Mouse (Mus musculus): ENCODE results near the gene Cdc40. TPM values are rescaled to one million over a fixed set of nuclear protein-coding genes. Genes with fewer than 3 reads are reported as not detected.

Gene Cdc40
- 36.0 and 37.0 TPM in 2 replicates for polyA plus RNA-seq (2015; fragmentation: Nextera tagmentation; extraction: Ambion mirVana)

DNA sequence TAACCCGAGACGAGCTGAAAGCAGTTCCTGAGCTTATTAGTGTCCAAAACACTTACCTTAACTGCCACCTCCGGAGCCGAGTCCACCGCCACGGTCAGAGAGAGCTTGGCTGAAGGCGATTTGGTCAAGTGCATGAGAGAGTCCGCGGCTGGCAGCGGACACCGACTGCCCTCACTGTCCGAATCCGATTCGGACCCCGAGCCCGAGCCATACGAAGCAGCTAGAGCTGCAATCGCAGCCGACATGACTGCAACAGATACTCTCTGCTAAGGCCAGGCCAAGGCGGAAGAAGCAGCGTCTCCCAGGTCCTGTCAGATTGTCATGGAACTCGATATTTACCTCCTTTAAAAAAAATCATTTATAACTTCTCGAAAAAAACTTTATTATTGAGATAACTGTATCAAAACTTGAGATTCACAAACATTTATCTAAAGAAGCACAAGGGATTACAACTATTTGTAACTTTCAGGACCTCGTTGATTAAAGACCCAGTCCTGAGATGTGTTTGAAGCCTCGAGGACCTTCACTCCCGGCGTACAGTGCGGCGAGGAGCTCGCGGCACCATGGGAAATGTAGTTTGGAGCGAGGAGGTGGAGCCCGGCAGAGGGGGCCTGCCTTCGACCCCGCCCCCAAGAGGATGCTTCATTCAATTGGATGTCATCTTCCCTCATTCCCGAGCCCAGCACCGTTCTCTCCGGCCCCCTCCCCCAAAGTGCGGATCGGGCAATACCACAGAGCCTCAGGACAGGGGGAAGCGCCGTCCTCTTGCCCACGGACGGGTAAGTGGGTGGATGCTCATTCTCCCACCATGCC, at the start of gene Cdc40, which contains the start of gene Wasf1:
Cdc40 (minus strand) TSS at position 481 of the 813 bp plus-strand sequence.
Wasf1 (plus strand) TSS at position 645 of the 813 bp plus-strand sequence.
- peak within 1 kb of the TSS; percentile 87 for H3K9ac ChIP-seq
- peak within 1 kb of the TSS; percentile 94 for H3K27ac ChIP-seq
- under 1% methylated on average over 44 of the region's 44 CpGs for WGBS
- peak within 1 kb of the TSS; percentile 90 for H3K4me3 ChIP-seq
- H3K4me1 ChIP-seq: peaks cover 12% of the 10 kb centered on the region
- peak; percentile 98 for ATAC-seq (ENCODE audit: low FRiP score, low read depth)
- H3K4me2 ChIP-seq (replicated peaks): peak within 1 kb of the TSS; percentile 82
- no peaks in the 10 kb centered on the region for H3K27me3 ChIP-seq
- peaks cover 10% of the 10 kb centered on the region for H3K36me3 ChIP-seq
- H3K9me3 ChIP-seq: no peaks in the 10 kb centered on the region

DNA sequence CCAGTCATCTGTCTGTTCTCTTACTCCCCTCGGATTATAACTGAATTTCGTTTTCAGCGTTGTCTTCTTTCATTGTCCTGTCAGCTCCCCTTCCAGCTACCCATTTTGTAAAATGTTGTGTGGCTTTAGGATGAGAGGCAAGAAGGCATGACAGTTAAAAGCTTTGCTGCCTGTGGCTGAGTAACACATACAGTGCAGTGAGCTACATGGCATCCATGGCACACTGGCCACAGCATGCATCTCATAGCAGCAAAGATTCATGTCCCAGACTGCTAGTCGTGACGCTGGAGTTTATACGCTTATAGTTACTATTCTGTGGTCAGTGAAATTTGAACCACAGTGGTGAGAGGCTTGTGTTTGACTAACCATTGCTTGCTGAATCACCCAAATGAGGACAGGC, 36.4 kb upstream of the Cdc40 start:
- Histone ChIP-seq H3K4me1 (no peaks in the 10 kb centered on the region), H3K4me2 (replicated peaks) (no peak overlapping the region), H3K27ac (no peak overlapping the region), H3K4me3 (no peak overlapping the region), H3K27me3 (no peaks in the 10 kb centered on the region), H3K9me3 (no peaks in the 10 kb centered on the region), H3K9ac (no peak overlapping the region), H3K36me3 (0 out of 2 replicates have a peak, but pooled peaks cover 5% of the 10 kb centered on the region)
- ATAC-seq (ENCODE audit: low FRiP score, low read depth): no peak
- 73% methylated on average over 6 of the region's 6 CpGs for WGBS

DNA sequence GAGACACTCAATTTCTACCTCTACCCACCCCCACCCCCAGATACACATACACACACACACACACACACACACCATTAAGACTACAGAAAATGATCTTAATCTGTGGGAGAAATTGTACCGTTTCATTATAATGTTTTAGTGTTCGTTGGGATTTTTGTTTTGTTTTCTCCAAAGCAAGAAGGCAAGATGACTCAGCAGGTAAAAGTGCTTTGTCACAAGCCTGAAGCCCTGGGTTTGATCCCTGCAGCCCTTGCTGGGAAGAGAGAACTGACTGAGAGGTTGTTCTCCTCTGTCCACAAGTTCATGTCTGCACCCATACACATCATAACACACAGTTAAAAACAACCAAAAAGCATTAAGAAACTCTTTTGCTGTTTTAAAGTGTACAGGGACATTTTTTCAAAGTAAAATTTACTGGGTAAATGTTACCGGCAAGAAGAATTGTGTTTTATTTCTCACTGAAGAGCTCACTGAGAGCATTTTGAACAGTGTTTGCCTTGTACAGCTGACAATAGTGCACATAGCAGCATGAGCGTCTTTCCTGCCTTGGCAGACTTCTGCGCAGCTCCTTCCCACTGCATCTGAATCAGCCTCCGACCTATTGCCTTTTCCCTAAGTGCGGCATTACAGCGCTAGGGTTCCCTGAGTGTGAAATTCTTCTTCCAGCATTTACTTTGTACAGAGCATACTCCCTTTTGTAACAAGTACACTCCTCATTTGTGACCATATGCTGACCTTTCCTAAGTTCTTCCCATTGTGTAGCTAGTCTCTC, 35.7 kb upstream of the Cdc40 start:
- WGBS: 91% methylated on average over 8 of the region's 8 CpGs
- Histone ChIP-seq H3K27ac (no peak overlapping the region), H3K36me3 (0 out of 2 replicates have a peak, but pooled peaks cover 5% of the 10 kb centered on the region), H3K4me1 (no peaks in the 10 kb centered on the region), H3K9me3 (no peaks in the 10 kb centered on the region), H3K9ac (no peak overlapping the region), H3K4me3 (no peak overlapping the region), H3K4me2 (replicated peaks) (no peak overlapping the region), H3K27me3 (no peaks in the 10 kb centered on the region)
- ATAC-seq (ENCODE audit: low FRiP score, low read depth): no peak

DNA sequence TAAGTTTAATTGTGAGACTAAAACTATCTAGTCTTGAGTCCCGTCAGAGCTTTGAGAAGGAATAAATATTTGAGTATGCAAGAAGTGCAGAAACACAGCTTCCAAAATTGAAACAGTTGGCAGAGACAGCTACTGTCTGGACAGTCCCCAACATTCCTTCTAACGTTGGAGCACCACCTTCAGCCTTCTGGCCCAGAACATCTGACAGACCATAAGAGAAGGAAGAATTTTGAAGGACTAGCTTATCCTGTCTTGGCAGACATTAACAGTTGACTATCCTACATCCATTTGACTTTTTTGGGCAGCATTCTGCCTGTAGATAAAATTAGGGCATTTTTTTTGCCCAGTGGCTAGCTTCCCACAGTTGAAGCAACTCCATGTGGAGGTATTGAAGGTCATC, 32.1 kb upstream of the Cdc40 start:
- Histone ChIP-seq H3K27me3 (no peaks in the 10 kb centered on the region), H3K9ac (no peak overlapping the region), H3K4me1 (no peaks in the 10 kb centered on the region), H3K4me2 (replicated peaks) (no peak overlapping the region), H3K36me3 (no peaks in the 10 kb centered on the region), H3K4me3 (no peak overlapping the region), H3K9me3 (no peaks in the 10 kb centered on the region), H3K27ac (no peak overlapping the region)
- ATAC-seq (ENCODE audit: low FRiP score, low read depth): no peak
- 88% methylated on average over 2 of the region's 2 CpGs for WGBS

DNA sequence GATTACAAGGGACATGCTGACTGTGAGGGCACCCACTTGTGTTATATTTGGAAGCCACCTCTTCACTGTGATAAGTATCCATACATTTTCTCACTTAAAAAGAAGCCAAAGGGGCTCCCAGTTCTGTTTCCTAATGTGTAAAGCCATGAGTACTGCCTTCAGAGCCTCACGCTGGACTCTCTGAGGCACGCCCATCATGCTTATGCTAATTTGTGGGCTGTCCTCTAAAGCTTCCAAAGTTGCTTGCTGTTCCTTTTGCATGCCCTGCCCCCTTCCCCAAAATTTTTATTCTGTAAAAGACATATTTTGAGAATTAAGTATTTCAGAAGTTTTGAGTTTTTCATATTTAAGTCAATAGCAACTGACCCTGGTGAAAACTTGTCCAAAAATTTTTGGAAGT, 27.7 kb upstream of the Cdc40 start:
- H3K4me1 ChIP-seq: no peaks in the 10 kb centered on the region
- WGBS: 71% methylated on average over 2 of the region's 2 CpGs
- H3K9me3 ChIP-seq: no peaks in the 10 kb centered on the region
- no peak for ATAC-seq (ENCODE audit: low FRiP score, low read depth)
- no peak overlapping the region for H3K4me3 ChIP-seq
- no peak overlapping the region for H3K27ac ChIP-seq
- H3K27me3 ChIP-seq: no peaks in the 10 kb centered on the region
- no peak overlapping the region for H3K4me2 ChIP-seq (replicated peaks)
- no peaks in the 10 kb centered on the region for H3K36me3 ChIP-seq
- no peak overlapping the region for H3K9ac ChIP-seq

DNA sequence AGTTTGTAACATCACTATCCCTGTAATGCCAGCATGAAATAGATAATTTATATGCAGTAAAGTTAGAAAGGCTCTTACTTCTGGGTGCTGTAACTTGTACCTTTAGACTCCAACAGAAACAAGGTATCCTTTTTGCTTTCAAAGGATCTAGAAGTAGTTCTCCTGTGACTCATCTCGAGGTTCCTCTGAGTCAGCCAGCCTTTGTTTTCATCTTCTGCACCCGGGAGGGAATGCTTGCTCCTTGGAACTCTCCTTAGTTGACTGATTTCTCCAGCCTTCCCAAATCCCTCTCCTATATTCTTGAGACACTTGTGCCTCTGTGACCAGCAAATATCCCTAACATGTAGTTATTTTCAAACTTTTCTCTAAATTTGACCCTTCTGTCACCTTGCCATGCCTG, 25.5 kb upstream of the Cdc40 start:
- H3K36me3 ChIP-seq: no peaks in the 10 kb centered on the region
- no peak overlapping the region for H3K4me2 ChIP-seq (replicated peaks)
- no peak overlapping the region for H3K27ac ChIP-seq
- no peaks in the 10 kb centered on the region for H3K9me3 ChIP-seq
- no peaks in the 10 kb centered on the region for H3K27me3 ChIP-seq
- no peaks in the 10 kb centered on the region for H3K4me1 ChIP-seq
- H3K4me3 ChIP-seq: no peak overlapping the region
- WGBS: 59% methylated on average over 2 of the region's 2 CpGs
- H3K9ac ChIP-seq: no peak overlapping the region
- ATAC-seq (ENCODE audit: low FRiP score, low read depth): no peak

DNA sequence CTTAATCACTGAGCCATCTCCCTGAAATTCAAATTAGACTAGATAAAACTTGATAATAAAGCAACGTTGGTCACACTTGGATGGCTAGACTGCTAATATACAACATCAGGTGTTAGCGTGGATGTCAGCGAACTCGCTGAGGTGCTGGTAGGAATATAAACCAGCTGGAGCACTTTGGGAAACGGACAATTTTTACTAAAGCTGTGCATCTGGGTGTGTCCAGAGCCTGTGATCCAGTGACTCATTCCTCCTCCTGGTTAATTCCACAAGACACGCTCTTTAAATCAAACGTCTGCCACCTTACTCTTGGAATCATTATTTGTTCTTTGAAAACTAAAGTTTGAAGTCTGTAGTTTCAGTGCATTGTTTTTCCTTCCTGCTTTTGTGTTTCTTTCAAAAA, 23.7 kb upstream of the Cdc40 start:
- Histone ChIP-seq H3K27ac (no peak overlapping the region), H3K27me3 (no peaks in the 10 kb centered on the region), H3K36me3 (no peaks in the 10 kb centered on the region), H3K9ac (no peak overlapping the region), H3K4me1 (no peaks in the 10 kb centered on the region), H3K9me3 (no peaks in the 10 kb centered on the region), H3K4me3 (no peak overlapping the region), H3K4me2 (replicated peaks) (no peak overlapping the region)
- WGBS: 75% methylated on average over 7 of the region's 7 CpGs
- ATAC-seq (ENCODE audit: low FRiP score, low read depth): no peak

DNA sequence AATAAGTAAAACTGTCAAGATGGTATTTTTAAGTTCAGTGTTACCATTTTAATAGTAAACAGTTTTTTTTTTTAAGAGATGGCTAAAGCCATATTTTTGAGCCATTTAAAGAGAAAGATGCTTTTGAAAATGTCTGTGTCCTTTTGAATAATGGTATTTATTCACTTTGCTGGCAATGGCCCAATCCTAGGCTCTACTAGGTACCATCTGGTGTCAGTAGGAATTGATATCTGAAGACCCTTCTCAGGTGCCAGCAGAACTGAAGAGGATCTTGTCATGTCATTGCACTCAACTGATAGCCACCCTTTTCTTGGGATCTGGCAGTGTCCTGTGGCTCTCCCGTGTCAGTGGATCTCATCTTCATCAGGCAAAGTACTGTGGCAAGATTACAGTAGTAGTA, 23.0 kb upstream of the Cdc40 start:
- Histone ChIP-seq H3K9ac (no peak overlapping the region), H3K9me3 (no peaks in the 10 kb centered on the region), H3K27me3 (no peaks in the 10 kb centered on the region), H3K4me3 (no peak overlapping the region), H3K4me2 (replicated peaks) (no peak overlapping the region), H3K4me1 (no peaks in the 10 kb centered on the region), H3K27ac (no peak overlapping the region), H3K36me3 (no peaks in the 10 kb centered on the region)
- WGBS: 92% methylated on average over 1 of the region's 1 CpGs
- no peak for ATAC-seq (ENCODE audit: low FRiP score, low read depth)

DNA sequence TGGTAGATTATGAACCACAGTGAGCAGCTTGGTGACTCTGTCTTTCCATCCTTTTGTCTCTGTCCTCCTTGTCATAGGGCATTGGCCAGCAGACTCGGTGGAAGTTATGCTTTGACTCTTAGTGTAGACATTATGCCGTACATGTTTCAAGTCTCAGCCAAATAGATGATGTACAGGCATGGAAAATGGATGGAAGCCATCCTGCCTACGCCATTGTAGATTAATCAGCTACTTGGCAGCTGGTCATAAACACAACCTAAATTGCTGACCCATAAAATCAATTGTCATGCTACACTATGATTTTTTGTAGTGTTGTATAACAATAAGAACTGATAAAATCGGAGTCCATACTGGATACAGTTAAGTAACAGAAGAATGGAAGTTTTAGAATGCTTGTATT, 18.7 kb upstream of the Cdc40 start:
- peaks cover 1% of the 10 kb centered on the region for H3K4me1 ChIP-seq
- H3K9ac ChIP-seq: no peak overlapping the region
- H3K27me3 ChIP-seq: no peaks in the 10 kb centered on the region
- H3K27ac ChIP-seq: no peak overlapping the region
- no peaks in the 10 kb centered on the region for H3K36me3 ChIP-seq
- WGBS: 89% methylated on average over 4 of the region's 4 CpGs
- no peak for ATAC-seq (ENCODE audit: low FRiP score, low read depth)
- H3K4me3 ChIP-seq: no peak overlapping the region
- no peaks in the 10 kb centered on the region for H3K9me3 ChIP-seq
- H3K4me2 ChIP-seq (replicated peaks): no peak overlapping the region

DNA sequence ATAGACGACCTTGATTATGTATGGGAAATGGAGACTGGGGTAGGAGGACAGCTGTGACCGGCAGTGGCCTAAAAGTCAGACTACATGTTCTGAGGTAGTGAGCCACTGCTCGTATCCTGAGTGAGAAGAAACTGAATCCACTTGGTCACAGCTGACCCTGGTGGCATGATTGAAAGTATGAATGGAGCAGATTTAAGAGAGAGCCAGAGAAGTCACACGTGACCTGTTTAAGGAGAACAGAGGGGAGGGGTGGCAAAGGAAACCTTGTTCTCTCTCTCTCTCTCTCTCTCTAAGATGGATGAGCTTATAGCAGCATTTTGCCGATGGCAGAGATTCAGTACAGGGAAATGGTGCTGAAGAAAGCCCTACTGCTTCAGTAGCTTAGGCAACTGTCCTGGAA, 13.5 kb upstream of the Cdc40 start:
- no peak overlapping the region for H3K4me3 ChIP-seq
- no peak overlapping the region for H3K9ac ChIP-seq
- H3K4me1 ChIP-seq: peaks cover 10% of the 10 kb centered on the region
- H3K27ac ChIP-seq: no peak overlapping the region
- no peak overlapping the region for H3K4me2 ChIP-seq (replicated peaks)
- 56% methylated on average over 5 of the region's 5 CpGs for WGBS
- no peaks in the 10 kb centered on the region for H3K27me3 ChIP-seq
- no peaks in the 10 kb centered on the region for H3K9me3 ChIP-seq
- H3K36me3 ChIP-seq: 0 out of 2 replicates have a peak, but pooled peaks cover 5% of the 10 kb centered on the region
- ATAC-seq (ENCODE audit: low FRiP score, low read depth): no peak

DNA sequence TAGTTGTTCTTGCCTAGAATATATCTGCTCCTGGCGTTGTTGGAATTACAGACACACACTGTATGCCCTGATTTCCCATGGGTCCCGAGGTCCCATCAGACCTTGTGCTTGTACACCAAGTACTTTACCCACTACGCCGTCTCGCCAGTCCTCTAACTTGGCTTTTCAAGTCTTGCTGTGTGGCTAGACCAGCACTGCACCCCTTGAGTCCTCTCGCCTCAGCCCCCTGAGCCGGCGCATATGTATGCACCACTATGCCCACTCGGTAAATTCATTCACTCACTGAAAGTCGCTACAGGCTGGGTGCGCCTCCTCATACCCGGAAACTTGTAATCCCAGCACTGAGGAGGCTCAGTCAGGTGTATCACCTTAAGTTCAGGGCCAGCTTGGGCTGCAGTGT, 12.7 kb upstream of the Cdc40 start:
- ATAC-seq (ENCODE audit: low FRiP score, low read depth): no peak
- Histone ChIP-seq H3K4me1 (peaks cover 10% of the 10 kb centered on the region), H3K9me3 (no peaks in the 10 kb centered on the region), H3K27me3 (no peaks in the 10 kb centered on the region), H3K27ac (no peak overlapping the region), H3K36me3 (0 out of 2 replicates have a peak, but pooled peaks cover 5% of the 10 kb centered on the region), H3K4me2 (replicated peaks) (no peak overlapping the region), H3K4me3 (no peak overlapping the region), H3K9ac (no peak overlapping the region)
- 92% methylated on average over 12 of the region's 12 CpGs for WGBS

DNA sequence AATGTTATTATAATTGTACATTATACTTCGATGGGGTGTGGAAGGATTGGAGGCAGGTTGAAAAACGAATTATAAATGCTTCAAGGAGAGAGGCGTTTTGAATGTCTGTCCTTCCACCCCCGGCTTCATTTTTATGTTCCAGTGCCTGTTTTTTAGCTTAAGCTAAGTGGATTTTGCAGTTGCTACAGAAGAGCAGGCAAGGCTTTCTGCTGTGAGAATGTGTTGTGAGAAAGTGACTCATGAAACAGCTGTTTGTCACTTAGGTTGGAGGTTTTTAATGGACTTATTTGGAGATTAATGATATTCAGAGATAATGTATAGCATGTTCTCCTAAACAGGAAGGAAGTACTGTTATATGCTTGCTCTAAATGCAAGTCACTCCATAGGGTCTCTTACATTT, 6.0 kb upstream of the Cdc40 start:
- no peak overlapping the region for H3K4me3 ChIP-seq
- no peak overlapping the region for H3K27ac ChIP-seq
- H3K9ac ChIP-seq: no peak overlapping the region
- WGBS: 66% methylated on average over 4 of the region's 4 CpGs
- no peaks in the 10 kb centered on the region for H3K9me3 ChIP-seq
- H3K27me3 ChIP-seq: no peaks in the 10 kb centered on the region
- H3K36me3 ChIP-seq: 0 out of 2 replicates have a peak, but pooled peaks cover 5% of the 10 kb centered on the region
- no peak overlapping the region for H3K4me2 ChIP-seq (replicated peaks)
- H3K4me1 ChIP-seq: no peaks in the 10 kb centered on the region
- ATAC-seq (ENCODE audit: low FRiP score, low read depth): no peak

Measured in limb, embryonic 13.5 days (tissue).